Mouse (Mus musculus): ENCODE data around the gene Trim50.

- TF ChIP-seq GATA1 (IDR thresholded peaks at IDR 0.05; ENCODE audit: borderline replicate concordance, low read length), result no peak
- no peak for TF ChIP-seq FLI1 (IDR thresholded peaks at IDR 0.05; ENCODE audit: low read length)
Observed at GRCm38 (mm10) chr5:135408114-135408513, 55.0 kb downstream of the Trim50 start.
